Mouse (Mus musculus) cerebellum, adult 9-11 months (tissue): ENCODE measurements around the gene Clta.

Experiments used
- DNase-seq: peaks from one replicate; pipeline ENCODE4 v3.0.0; 2022

Clta gene

GRCm38 (mm10) chr4:44074422-44074821, 70.2 kb downstream of the Clta start:
- no peak for DNase-seq

DNA sequence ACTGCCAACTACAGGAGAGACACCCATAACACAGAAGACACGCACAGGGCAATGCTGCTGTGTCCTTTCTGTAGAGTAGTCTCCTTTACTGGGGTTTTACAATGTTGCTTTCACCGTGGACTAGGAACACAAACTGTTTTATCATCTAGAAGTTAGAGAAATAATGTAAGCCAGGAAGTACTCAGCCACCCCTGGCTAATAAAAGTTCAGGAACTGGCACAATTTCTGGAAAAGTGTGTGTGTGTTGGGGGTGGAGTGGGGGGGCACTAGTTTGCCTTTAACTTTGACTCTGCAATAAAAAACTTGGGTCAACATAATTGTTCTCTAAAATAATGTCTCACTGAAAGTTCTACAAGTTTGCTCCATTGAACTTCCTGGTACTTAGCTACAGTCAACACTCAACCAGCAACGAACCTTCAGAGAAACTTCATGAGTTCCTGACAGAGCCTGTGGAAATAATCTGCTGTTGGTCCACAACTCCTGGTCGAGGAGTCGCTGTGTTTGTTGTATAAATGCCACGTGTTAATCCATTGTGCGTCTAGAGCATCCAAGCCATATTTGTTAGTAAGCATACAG, 74.2 kb downstream of the Clta start:
- no peak for DNase-seq
